Mouse (Mus musculus): Measurements from ENCODE around the gene Eaf2. TPM values are rescaled to one million over a fixed set of nuclear protein-coding genes. Genes with fewer than 3 reads are reported as not detected.

Gene Eaf2
- polyA plus RNA-seq, 1 experiment from 2014 or later: 0.77 TPM

GRCm38 (mm10) chr16:36743580-36743979, 131.2 kb downstream of the Eaf2 start:
- no peak overlapping the region for H3K27ac ChIP-seq (replicated peaks)
- WGBS: 93% methylated on average over 8 of the region's 8 CpGs
- H3K9me3 ChIP-seq: no peaks in the 10 kb centered on the region
- H3K36me3 ChIP-seq: no peaks in the 10 kb centered on the region
- H3K4me1 ChIP-seq (replicated peaks): no peaks in the 10 kb centered on the region
- no peak overlapping the region for H3K4me3 ChIP-seq
- no peak overlapping the region for H3K4me2 ChIP-seq
- no peaks in the 10 kb centered on the region for H3K27me3 ChIP-seq
- no peak for ATAC-seq (ENCODE audit: low read depth)
- H3K9ac ChIP-seq: no peak overlapping the region

Small RNA genes within 50 kb of the gene (microRNA-seq; reads per million reads assigned to microRNA genes)
- gene Gm22617: not detected

Other genes starting within 250 kb of the Eaf2 start
- 1.6 and 1.9 TPM in 2 replicates for gene Cd86, start 208.9 kb downstream of the Eaf2 start, polyA plus RNA-seq (2015; fragmentation: Nextera tagmentation; extraction: Ambion mirVana)
- not detected in 2 replicates for gene Ildr1, start 181.0 kb downstream of the Eaf2 start, polyA plus RNA-seq (2015; fragmentation: Nextera tagmentation; extraction: Ambion mirVana)
- 13.4 and 13.6 TPM in 2 replicates for gene Slc15a2, start 90.0 kb downstream of the Eaf2 start, polyA plus RNA-seq (2015; fragmentation: Nextera tagmentation; extraction: Ambion mirVana)
- gene Iqcb1, start 46.6 kb downstream of the Eaf2 start, polyA plus RNA-seq (2015; fragmentation: Nextera tagmentation; extraction: Ambion mirVana): 59.3 and 67.2 TPM in 2 replicates
- 90.6 and 91.7 TPM in 2 replicates for gene Golgb1, start 137 bp upstream of the Eaf2 start, polyA plus RNA-seq (2015; fragmentation: Nextera tagmentation; extraction: Ambion mirVana)
- 3.0 and 3.8 TPM in 2 replicates for gene Hcls1, start 60.0 kb upstream of the Eaf2 start, polyA plus RNA-seq (2015; fragmentation: Nextera tagmentation; extraction: Ambion mirVana)
- gene Fbxo40, start 115.5 kb upstream of the Eaf2 start, polyA plus RNA-seq (2015; fragmentation: Nextera tagmentation; extraction: Ambion mirVana): 0.06 TPM in 1 of 2 replicates, not detected in the other
- 3.5 and 4.2 TPM in 2 replicates for gene Polq, start 136.8 kb upstream of the Eaf2 start, polyA plus RNA-seq (2015; fragmentation: Nextera tagmentation; extraction: Ambion mirVana)

Measured in neural tube, embryonic 13.5 days (tissue).